Mouse (Mus musculus) left cerebral cortex, adult 11 months (tissue): ENCODE results near the gene Ctsz.

Source experiments
- DNase-seq: peaks from one replicate; pipeline ENCODE4 v3.0.0; 2022; ENCODE audit warnings: low spot score

Gene Ctsz

DNA sequence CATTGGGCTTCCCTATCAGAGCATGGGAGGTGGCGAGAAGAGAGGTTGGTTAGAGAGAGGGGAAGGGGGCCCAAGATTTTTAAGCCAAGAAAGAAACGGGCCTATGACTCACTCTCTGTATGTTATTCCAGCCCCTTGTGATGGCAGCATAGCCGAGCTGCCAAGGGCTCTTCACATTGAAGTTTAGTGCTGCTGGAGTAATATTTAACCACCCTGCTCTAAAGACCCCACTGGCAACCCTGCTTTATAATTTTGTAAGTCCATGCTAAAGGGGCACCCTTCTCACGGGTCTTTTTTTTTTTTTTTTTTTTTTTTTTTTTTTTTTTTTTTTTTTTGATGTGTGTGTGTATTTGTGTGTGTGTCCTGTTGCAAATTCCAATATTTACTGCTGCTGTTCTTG lies 3.1 kb upstream of the Ctsz start:
- DNase-seq, result no peak

GRCm38 (mm10) chr2:174439961-174440360 lies 1.1 kb upstream of the Ctsz start:
- DNase-seq, result no peak

GRCm38 (mm10) chr2:174439450-174439838 lies 605 bp upstream of the Ctsz start:
- DNase-seq, result no peak

DNA sequence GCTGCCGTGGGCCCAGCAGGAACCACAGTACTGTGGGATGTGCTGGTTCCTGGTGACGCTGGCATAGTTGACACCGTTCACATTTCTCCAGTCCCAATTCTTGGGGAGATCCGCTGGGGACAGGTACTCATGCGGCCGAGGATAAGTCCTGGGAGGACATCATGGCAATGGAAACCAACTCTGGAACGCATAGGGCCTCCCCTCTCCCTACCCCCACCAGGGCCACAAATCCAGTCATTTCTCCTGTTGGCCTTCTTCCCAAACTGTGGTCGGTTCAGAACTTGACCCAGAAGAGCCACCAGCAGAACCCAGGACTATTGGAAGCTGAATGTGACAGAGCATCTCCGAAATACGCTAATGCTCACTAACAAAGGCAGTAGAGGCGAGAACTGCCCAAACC lies 658 bp downstream of the Ctsz start:
- no peak for DNase-seq

- peak; percentile 32 for DNase-seq
Observed at GRCm38 (mm10) chr2:174437697-174437982, 1.2 kb downstream of the Ctsz start.

GRCm38 (mm10) chr2:174436916-174437696 lies 1.7 kb downstream of the Ctsz start:
- DNase-seq, result no peak

DNA sequence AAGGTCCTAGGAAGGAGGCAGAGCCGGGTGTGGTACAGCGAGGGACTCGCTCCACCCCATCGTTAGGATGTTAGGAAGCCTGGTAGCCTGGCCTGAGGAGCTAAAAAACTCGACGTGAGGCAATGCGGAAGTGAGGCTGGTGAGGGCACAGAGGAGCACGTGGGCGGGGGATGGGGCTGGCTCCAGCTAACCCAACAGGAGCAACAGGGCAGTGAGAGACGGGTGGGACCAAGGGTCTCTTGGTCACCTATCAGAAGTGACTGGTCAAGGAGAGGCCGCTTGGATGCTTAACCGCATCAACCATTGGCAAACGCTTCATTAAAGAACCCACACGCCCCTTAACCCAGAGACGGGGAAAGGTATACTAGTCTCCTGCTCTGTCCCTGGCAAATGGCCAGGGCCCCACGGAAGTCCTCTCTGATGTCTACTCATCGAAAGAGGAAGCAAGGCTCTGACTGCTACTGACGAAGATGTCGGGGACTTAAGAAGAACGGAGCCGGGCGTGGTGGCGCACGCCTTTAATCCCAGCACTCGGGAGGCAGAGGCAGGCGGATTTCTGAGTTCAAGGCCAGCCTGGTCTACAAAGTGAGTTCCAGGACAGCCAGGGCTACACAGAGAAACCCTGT lies 2.6 kb downstream of the Ctsz start:
- no peak for DNase-seq

GRCm38 (mm10) chr2:174434943-174435342 lies 3.9 kb downstream of the Ctsz start:
- DNase-seq, result no peak

GRCm38 (mm10) chr2:174428996-174429591 lies 9.7 kb downstream of the Ctsz start:
- DNase-seq, result no peak

DNA sequence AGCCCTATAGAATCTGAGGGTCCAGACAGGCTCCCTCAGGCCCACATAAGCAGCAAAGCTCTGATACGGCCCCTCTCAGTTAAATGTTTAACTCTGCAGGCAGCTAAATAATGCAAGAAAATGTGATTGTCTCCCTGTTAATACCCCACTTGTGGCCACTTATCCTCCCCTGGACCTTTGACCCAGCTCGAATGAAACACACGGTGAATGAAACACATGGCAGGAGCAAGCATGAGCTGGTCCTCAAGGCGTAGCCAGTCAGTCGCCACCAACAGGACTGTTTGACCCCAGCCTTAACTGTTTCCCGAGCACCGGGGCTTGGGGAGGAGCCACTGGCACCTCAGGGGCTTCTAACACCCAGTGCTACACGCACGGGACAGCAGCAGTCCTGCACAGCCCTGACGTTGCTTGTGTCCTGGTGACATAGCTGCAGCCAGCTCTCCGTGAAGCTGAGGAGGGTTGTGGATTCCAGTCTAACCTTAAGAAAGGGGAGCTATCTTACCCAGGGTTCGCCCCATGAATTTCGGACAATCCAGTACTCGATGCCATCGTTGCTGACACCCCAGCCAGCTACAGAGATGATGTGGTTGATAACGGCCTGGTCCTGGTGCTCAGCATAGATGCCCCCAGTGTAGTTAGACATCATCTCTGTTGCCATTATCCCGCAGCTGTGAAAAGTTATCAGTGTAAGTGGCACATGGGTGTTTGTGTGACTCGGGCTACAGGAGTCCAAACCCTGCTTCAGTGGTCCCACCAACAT lies 10.6 kb downstream of the Ctsz start:
- DNase-seq, result no peak

- no peak for DNase-seq
Observed at GRCm38 (mm10) chr2:174426856-174427255, 12.0 kb downstream of the Ctsz start.

DNA sequence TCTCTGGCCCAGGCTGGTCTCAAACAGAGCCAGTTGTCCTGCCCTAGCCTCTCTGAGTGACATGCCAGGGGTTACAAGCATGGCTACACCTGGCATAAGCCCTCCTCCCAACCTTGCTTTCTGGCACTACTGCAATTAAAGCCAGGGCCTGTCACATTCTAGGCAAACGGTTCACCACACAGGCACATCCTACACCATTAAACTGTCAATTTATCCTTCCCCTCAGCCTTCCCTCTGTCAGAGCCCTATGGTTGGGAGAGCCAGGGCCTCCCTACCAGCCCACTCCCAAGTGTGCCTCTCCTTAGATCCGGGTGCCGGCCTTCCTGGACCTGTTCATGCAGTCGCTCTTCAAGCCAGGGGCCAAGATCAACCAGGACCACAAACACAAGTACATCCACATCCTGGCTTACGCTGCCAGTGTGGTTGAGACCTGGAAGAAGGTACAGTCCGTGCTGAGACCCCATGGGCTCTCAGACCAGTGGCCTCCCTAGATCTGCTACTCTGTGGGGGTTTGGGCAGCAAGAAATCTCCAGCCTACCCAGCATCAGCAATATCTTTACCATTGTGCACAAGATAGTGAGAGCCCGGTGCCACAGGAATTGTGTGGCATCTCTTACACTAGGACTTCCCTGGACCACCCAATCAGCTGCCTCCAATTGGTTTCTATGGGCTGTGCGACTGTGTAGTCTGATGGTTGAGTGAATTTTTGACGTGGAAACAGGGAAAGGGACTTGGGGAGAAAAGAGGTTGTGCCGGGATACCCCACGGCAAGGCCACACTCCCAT lies 14.3 kb downstream of the Ctsz start:
- no peak for DNase-seq

DNA sequence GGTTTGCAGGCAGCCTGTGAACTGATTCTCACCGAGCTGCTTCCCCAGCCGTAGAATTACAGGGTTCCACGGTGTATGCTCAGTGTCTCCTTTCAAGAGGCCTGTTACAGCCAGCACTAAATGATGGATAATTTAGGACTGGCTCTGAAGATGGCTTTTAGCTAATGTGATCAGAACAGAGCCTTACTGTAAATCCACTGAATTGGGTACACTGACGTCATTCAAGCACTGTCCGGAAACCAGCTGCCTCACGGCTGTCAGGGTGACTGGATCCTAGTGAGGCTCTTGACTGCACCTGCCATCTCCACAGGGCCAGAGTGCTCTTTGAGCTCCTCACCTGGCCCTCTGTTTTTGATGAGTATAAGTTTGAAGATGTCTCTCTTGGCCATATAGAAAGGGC lies 17.7 kb downstream of the Ctsz start:
- no peak for DNase-seq

- DNase-seq, result peak; percentile 87
Observed at GRCm38 (mm10) chr2:174415731-174416310, 23.0 kb downstream of the Ctsz start, which contains the start of gene Nelfcd. Gene Nelfcd, plus strand, starts transcription at chr2:174415804.

GRCm38 (mm10) chr2:174415001-174415730 lies 23.7 kb downstream of the Ctsz start:
- no peak for DNase-seq

DNA sequence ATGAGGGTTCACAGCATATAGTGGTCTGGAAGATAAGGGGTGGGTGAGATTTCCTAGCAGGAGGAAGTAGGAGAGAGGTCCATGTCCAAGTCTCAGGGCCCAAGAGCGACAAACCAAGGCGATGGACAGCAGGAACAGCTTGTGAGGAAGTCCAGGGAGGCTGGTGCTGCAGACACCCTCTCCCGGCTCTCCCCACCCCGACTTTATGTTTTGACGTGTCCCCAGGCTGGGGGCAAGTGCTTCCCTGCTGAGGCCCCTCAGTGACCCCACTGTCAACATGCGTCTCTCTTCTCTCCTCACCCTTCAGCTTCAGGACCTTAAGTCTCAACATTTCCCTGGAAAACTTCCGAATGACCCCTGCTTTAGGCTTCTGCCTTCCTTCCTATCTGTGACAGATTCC lies 25.7 kb downstream of the Ctsz start:
- no peak for DNase-seq

- no peak for DNase-seq
Observed at GRCm38 (mm10) chr2:174410222-174410621, 28.6 kb downstream of the Ctsz start.

DNA sequence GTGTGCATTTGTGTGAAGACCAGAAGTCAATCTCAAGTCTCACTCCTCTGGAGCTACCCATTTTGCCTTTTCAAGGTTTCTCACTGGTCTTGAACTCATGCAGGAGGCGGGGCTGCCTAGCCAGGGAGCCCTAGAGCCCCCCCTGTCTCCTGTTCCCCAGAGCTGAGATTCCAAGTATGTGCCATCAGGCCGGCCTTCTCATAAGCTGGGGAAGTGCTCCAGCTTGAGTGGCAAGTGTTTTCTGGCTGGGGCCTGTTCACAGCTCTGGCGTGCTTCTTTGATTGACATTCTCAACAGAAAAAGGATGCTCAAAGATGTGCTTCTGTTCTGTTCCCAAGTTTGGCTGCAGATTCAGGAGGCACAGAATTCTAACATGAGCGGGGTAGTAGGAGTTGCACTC lies 38.4 kb downstream of the Ctsz start:
- no peak for DNase-seq

DNA sequence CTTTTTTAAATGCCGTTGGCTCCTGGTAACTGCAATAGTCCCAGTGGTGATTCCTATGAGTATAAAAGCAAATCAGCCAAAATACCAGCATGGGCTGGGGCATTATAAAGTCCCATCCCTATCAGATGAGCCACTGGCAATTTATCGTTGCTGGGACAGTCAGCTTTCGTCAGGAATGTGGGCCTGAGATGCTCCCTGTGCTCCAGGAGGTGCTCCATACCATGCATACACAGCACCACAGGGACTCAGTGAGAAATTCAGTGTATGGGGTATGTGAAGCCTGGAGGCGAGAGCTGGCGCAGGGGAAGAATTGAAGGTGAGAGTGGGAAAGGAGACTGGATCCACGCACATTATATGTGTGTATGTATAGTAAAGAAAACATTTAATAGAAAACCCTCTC lies 41.0 kb downstream of the Ctsz start:
- DNase-seq, result no peak

- no peak for DNase-seq
Observed at GRCm38 (mm10) chr2:174397065-174397464, 41.8 kb downstream of the Ctsz start.

DNA sequence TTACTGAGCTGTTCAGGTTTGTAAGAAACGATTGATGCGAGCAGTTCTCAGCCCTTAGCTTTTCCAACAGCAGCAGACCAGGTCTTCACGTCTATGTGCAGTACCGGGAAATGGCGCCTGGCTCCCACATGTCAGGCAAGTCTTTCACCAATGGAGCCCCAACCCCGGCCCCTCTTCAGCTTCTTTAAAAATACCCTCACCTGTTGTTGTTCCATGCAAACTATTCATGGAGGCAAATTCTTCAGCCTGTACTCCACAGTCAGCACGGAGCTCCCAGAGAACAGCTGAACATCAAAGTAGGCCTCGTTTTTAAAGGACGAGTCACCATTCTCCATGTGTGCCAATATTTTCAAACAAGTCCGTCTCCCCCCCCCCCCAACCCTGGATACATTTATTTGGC lies 42.2 kb downstream of the Ctsz start:
- no peak for DNase-seq
